Mouse (Mus musculus) v-Abl transformed pro-B cells (cell line): Measurements from ENCODE around the gene Erc2.

Experiments
- in situ Hi-C, 2 experiments: fragments of 400-800 bp; cut with MboI; formaldehyde crosslinking; loops; one replicate each; pipeline ENCODE4 v1.15.1; 2025; ENCODE audit not compliant: unreplicated experiment in 2 of 2

The Erc2 gene

DNA sequence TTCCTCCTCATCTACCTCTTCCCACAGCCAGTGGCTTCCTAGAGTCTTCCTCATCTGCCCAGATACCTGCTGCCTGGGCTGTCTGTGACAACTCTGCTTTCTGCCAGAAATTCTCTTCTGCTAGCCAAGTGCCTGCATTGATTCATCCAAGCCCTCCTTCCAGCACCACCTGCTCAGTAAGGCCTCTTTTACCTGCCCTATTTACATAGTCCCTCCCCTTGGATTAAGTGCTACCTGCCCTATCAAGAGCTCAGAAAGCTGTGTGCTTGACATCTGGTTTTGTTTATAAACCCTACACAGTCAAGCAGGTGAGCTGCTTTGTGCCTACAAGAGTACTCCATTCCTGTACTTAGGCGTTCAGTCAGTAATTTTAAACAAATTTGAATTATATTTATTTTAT, 787.2 kb downstream of the Erc2 start:
- in situ Hi-C loops = no loop called here

- in situ Hi-C loops = no loop called here
Observed at GRCm38 (mm10) chr14:28409796-28410347, 787.6 kb downstream of the Erc2 start.

DNA sequence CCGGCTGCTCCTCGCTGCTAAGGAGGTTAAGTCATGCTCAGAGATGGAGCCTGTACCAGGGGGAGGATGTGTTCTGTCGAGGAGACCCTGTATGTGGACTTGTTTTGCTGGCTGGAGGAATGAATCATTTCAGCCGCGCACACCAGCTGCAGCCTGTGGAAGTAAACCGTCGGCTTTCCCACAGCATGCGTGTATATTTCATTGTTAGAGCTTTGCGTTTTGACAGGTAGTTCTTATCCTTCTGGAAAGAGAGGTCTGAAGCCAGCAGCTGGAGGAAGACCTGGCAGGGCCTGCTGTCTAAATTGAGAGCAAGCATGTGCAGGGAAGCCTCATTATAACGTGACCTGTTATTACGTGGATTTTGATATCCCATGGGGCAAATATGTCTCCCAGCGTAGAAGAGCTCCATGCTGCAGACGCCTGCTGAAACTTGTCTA, 788.6 kb downstream of the Erc2 start:
- in situ Hi-C loops = no loop called here

- in situ Hi-C loops = no loop called here
Observed at GRCm38 (mm10) chr14:28412252-28412995, 790.2 kb downstream of the Erc2 start.

- in situ Hi-C loops = no loop called here
Observed at GRCm38 (mm10) chr14:28413516-28413915, 791.3 kb downstream of the Erc2 start.

- in situ Hi-C loops = no loop called here
Observed at GRCm38 (mm10) chr14:28417019-28417418, 794.8 kb downstream of the Erc2 start.

- in situ Hi-C loops = no loop called here
Observed at GRCm38 (mm10) chr14:28418497-28418896, 796.3 kb downstream of the Erc2 start.

- in situ Hi-C loops = no loop called here
Observed at GRCm38 (mm10) chr14:28419188-28419587, 797.0 kb downstream of the Erc2 start.

DNA sequence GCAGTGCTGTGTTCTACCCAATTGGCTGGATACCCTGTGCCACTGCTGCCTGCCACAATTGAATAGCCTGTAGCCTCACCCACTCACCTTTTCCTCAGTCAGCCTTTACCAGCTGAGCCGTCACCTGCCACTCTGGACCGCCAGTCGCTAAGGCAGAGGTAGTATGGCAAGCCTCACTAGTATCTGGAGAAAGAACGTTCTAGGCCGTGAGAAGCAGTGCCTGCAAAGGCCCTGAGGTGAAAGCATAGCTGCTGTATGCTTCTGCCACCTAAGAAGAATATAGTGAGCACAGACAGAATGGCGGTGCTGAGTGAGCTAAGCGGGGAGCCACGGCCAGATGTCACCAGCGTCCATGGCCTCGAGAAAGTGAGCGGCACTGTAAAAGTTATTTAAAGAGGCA, 798.4 kb downstream of the Erc2 start:
- in situ Hi-C loops = no loop called here

DNA sequence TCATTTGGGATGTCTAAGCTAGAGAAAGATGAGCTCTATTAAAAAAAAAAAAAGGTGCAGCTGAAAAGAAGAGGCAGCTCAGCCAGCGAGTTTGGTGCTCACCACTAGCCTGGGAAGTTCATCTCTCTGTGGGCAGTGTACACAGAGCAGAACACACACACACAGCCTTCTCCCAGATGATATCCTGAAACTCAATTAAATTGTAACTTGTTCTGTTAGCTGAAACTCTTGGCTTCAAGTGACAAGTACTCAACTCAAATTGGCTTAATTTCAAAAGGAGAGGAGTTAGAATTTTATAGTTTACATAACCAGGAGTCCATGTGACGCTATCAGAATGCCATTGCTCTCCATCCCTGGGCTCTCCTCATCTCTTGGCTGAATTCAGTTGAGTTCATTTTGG, 804.4 kb downstream of the Erc2 start:
- in situ Hi-C loops = no loop called here

- in situ Hi-C loops = no loop called here
Observed at GRCm38 (mm10) chr14:28431703-28432309, 809.6 kb downstream of the Erc2 start.

GRCm38 (mm10) chr14:28434996-28435395, 812.8 kb downstream of the Erc2 start:
- in situ Hi-C loops = no loop called here

DNA sequence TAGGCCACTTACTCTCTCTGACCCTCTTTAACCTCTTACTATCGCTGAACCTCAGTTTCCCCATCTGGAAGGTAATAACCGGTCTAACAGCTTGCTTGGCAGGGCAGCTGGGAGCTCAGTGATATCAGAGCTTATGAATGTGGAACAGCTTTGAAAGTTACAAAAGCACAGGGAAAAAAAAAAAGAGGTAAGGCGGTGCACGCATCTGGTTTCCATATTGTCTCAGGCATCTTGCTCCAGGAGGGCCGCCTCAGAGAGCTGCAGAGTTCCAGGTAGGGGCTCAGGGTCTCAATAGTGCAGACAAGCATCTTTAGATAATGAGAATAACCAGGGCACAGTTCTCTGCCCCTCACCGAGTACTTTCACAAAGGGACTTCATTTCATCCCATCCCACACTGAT, 816.9 kb downstream of the Erc2 start:
- in situ Hi-C loops = no loop called here

GRCm38 (mm10) chr14:28441240-28441967, 819.2 kb downstream of the Erc2 start:
- in situ Hi-C loops = no loop called here

DNA sequence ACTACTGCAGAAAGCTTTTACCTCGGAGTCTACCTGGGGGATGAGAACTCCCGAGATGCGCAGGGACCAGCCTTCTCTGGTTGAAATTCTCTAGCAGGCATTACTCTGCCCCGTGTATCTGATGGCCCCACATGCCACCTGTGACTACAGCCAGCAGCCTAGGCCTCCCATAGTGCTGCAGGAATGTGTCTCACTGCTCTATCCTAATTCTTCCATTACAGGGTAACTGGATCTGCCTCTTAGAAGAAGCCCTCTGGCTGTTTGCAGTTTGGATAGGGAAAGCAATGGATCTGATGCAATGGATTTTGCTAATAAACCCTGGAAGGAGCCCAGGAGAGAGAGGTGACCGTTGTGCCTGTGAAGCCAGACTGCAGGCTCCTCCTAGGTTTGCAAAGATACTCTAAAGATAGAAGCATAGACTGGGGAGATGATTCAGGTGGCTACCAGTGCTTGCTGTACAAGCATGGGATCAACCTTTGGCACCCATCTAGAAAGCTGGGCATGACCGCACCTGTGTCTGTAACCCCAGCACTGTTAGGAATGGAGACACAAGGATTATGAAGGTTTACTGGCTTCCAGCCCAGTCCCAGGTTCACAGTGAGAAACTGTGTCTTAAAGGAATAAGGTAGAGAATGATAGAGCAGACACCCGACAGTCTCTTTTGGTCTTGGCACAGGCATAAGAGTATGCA, 821.2 kb downstream of the Erc2 start:
- in situ Hi-C loops = no loop called here

- in situ Hi-C loops = no loop called here
Observed at GRCm38 (mm10) chr14:28445737-28446136, 823.5 kb downstream of the Erc2 start.

DNA sequence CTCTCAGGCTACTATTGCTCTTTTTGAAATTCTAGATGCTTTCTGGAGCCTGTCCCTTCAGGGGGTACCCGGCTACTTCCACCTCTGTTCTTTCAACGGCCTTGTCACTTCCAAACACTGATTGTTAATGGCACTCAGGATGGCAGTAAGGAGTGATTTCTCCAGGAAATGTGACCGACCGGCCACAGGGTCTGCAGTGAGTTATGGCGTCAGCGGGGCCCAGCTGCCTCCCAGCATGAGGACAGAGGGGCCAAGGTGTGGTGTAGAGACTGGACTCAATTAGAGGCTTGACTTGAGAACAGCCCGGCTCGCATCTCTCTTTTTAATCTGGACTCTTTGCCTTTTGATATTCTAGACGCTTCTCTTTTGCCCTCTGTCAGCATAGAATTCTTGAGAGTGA, 829.5 kb downstream of the Erc2 start:
- in situ Hi-C loops = no loop called here

DNA sequence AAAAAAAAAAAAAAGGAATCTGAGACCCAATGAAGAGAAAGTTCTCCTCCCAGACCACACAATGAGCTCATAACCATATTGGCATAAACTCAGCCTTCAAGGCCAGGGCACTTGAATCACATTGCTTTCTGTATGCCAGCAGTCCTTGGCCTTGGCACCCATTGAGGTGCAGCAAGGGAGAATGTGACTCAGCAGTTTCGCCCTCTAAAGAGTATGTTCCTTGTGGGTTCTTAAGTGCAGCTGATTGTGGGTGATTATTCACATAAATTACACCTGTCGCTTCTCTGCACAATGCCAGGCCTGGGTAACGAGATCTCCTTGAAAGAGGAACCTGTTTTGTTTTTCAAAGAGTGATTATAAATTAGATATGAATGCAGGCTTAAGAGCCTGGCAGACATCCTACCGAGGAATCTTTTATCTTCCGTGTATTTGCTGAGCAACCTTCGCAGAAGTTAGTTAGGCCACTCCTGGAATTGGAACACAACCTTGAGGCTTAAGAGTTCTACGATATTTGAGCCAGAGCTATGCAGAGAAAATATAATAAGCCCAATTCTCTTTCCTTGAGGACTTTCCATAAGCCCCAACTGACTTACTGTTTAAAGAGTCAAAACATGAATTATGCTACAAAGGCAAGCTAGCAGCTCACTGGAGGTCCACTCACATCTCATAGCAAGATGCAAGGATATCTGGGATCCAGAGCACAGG, 834.3 kb downstream of the Erc2 start:
- in situ Hi-C loops = no loop called here

GRCm38 (mm10) chr14:28457428-28457827, 835.2 kb downstream of the Erc2 start:
- in situ Hi-C loops = no loop called here

- in situ Hi-C loops = no loop called here
Observed at GRCm38 (mm10) chr14:28467956-28468355, 845.7 kb downstream of the Erc2 start.
